Mouse (Mus musculus): Measurements from ENCODE around the gene Sectm1b.

GRCm38 (mm10) chr11:121053536-121053935 is 9.8 kb downstream of the Sectm1b start:
- TF ChIP-seq POLR2A (IDR thresholded peaks at IDR 0.05; ENCODE audit: borderline replicate concordance, insufficient read depth, low read length) (no peak), CTCF (IDR thresholded peaks at IDR 0.05; ENCODE audit: borderline replicate concordance, insufficient read depth, low read depth, low read length) (peak; percentile 96)

Measured in cerebellum, adult 2 months (tissue).